In the genomic region with DNA sequence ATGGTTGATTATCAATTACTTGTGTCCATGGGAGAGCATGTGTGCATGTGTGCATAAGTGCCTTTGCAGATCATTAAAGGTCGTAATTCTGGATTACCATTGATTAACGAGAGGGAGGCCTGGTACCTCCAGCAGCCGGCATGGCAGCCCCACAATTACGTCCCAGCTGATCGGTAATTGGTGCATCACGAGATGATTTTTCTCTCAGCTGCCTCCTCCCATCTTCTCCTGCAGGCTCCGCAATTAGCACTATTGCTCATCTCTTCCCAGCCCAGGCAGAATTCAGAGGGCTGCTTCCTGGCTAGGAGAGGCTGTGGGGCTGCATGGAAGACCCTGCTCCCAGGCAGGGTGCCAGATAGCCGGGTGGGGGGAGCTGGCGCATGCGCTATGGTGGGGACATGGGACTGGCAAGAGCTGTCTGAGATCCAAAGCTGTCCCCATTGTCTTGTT, we compare ENCODE assay signal across 9 mouse cellular contexts. TPM values are rescaled to one million over a fixed set of nuclear protein-coding genes. Genes with fewer than 3 reads are reported as not detected.
DNase-seq lines count a peak whose midpoint lies in the region; ATAC-seq and TF ChIP-seq lines count a peak whose summit lies in the region.
"Had no signal": no experiment of that assay in that cellular context is flagged by ENCODE, and none has a peak within 500 bp of the region (broad histone marks: within the 10 kb centered on the region; RNA-seq: fewer than 3 reads in every experiment).

No protein-coding gene starts in this region.

- H3K9me3 ChIP-seq in hindbrain, postnatal 0 days (ENCODE audit: low read length): no peaks in the 10 kb centered on the region
- no peaks in the 10 kb centered on the region for H3K9me3 ChIP-seq in midbrain, embryonic 16.5 days (replicated peaks; ENCODE audit: control insufficient read depth, low read length, poor library complexity, severe bottlenecking)
- H3K9me3 ChIP-seq: liver, embryonic 15.5 days had no signal

- peak; percentile 86 for ATAC-seq in hindbrain, postnatal 0 days
- ATAC-seq in midbrain, embryonic 16.5 days: peak; percentile 86

- no peak for TF ChIP-seq CTCF in brain, embryonic 14.5 days (IDR thresholded peaks at IDR 0.05; ENCODE audit: borderline replicate concordance, extremely low read depth, insufficient read depth, insufficient read length)
- TF ChIP-seq CTCF in hindbrain, postnatal 0 days (IDR thresholded peaks at IDR 0.05; ENCODE audit: low read depth): peak; percentile 14; the same call in 1 of the 2 replicates

- peak overlapping the region; percentile 31 for H3K4me2 ChIP-seq in hindbrain, postnatal 0 days (ENCODE audit: low read depth, low read length)
- peak overlapping the region; percentile 28 for H3K4me2 ChIP-seq in midbrain, embryonic 16.5 days (ENCODE audit: low read length)
- H3K4me2 ChIP-seq: liver, embryonic 15.5 days had no signal

- 0 out of 2 replicates have a peak overlapping the region, but pooled peaks have one; percentile 9 for H3K9ac ChIP-seq in hindbrain, postnatal 0 days (replicated peaks; ENCODE audit: low read length)
- H3K9ac ChIP-seq in midbrain, embryonic 16.5 days (ENCODE audit: low read depth, low read length): peak overlapping the region; percentile 50
- H3K9ac ChIP-seq: liver, embryonic 15.5 days had no signal

- H3K4me3 ChIP-seq in hindbrain, postnatal 0 days (ENCODE audit: low read length): no peak overlapping the region
- no peak overlapping the region for H3K4me3 ChIP-seq in midbrain, embryonic 16.5 days (ENCODE audit: low read depth, low read length)
- H3K4me3 ChIP-seq: liver, embryonic 15.5 days had no signal

- WGBS in hindbrain, postnatal 0 days: 9% methylated on average over 10 of the region's 10 CpGs
- WGBS in midbrain, embryonic 16.5 days: 19% methylated on average over 10 of the region's 10 CpGs

- H3K27ac ChIP-seq in hindbrain, postnatal 0 days: peak overlapping the region; percentile 84
- H3K27ac ChIP-seq in midbrain, embryonic 16.5 days (ENCODE audit: low read length): peak overlapping the region; percentile 91
- H3K27ac ChIP-seq: liver, embryonic 15.5 days had no signal

- no peaks in the 10 kb centered on the region for H3K36me3 ChIP-seq in hindbrain, postnatal 0 days (ENCODE audit: insufficient read depth, low read length)
- no peaks in the 10 kb centered on the region for H3K36me3 ChIP-seq in midbrain, embryonic 16.5 days (ENCODE audit: control insufficient read depth, insufficient read depth, low read length)
- H3K36me3 ChIP-seq: liver, embryonic 15.5 days had no signal

- peak; percentile 96 to 98 for DNase-seq in cerebellum, postnatal 10 days
- no peak for DNase-seq in cerebellum, adult 9-10 months
- peak; percentile 98 for DNase-seq in brain, embryonic 14.5 days (ENCODE audit: low read depth)
- peak; percentile 93 for DNase-seq in hindbrain, postnatal 0 days (ENCODE audit: low spot score)
- DNase-seq in B cell, adult 2 months: no peak
- DNase-seq in spleen, adult 18-20 months: no peak
- no peak for DNase-seq in gastrocnemius, adult 18-20 months (ENCODE audit: low spot score)

- no peak for TF ChIP-seq POLR2A in brain, embryonic 14.5 days (IDR thresholded peaks at IDR 0.05; ENCODE audit: borderline replicate concordance, extremely low read depth, insufficient read depth, insufficient read length, poor library complexity, severe bottlenecking)

- no peaks in the 10 kb centered on the region for H3K27me3 ChIP-seq in hindbrain, postnatal 0 days (ENCODE audit: insufficient read depth, low read length)
- no peaks in the 10 kb centered on the region for H3K27me3 ChIP-seq in midbrain, embryonic 16.5 days (ENCODE audit: control insufficient read depth, insufficient read depth, low read depth, low read length)

- H3K4me1 ChIP-seq in hindbrain, postnatal 0 days (ENCODE audit: insufficient read depth, low read length): peaks cover 17% of the 10 kb centered on the region
- H3K4me1 ChIP-seq in midbrain, embryonic 16.5 days (ENCODE audit: control insufficient read depth, insufficient read depth, low read length): peaks cover 25% of the 10 kb centered on the region

RNA-seq across cellular contexts. Expression of a gene that starts 26.9 kb away (rescaled TPM):
- polyA plus RNA-seq in brain, embryonic 14.5 days (2012; rRNA removed): 77.9 and 97.5 TPM in 2 replicates
- total RNA-seq in hindbrain, postnatal 0 days (2014; rRNA removed): 146 and 159 TPM in 2 replicates
- polyA plus RNA-seq in hindbrain, postnatal 0 days (2015; fragmentation: Nextera tagmentation; extraction: Ambion mirVana): 59.4 and 66.9 TPM in 2 replicates
- 69.3 and 76.9 TPM in 2 replicates for polyA plus RNA-seq in midbrain, embryonic 16.5 days (2015; fragmentation: Nextera tagmentation; extraction: Ambion mirVana)
- total RNA-seq in gastrocnemius, adult 18-20 months (2021): 10 to 100 TPM; 20.3 to 24.8 TPM

RNA-seq across cellular contexts. Expression of a gene that starts 35.3 kb away (rescaled TPM):
- 67.3 and 70.7 TPM in 2 replicates for polyA plus RNA-seq in brain, embryonic 14.5 days (2012; rRNA removed)
- total RNA-seq in hindbrain, postnatal 0 days (2014; rRNA removed): 51.1 and 55.6 TPM in 2 replicates
- polyA plus RNA-seq in hindbrain, postnatal 0 days (2015; fragmentation: Nextera tagmentation; extraction: Ambion mirVana): 27.6 and 29.6 TPM in 2 replicates
- 56.6 and 57.8 TPM in 2 replicates for polyA plus RNA-seq in midbrain, embryonic 16.5 days (2015; fragmentation: Nextera tagmentation; extraction: Ambion mirVana)
- 10 to 100 TPM; 30.9 to 34.6 TPM for total RNA-seq in gastrocnemius, adult 18-20 months (2021)

Comparison
In these comparisons a context has a peak if more than half of its experiments do, and no peak if none do; other contexts are left out.
1. DNase-seq: peak in cerebellum, postnatal 10 days (2 of 2), brain, embryonic 14.5 days (single experiment) and hindbrain, postnatal 0 days (single experiment); none in cerebellum, adult 9-10 months (single experiment), B cell, adult 2 months (0 of 2), spleen, adult 18-20 months (0 of 2) and gastrocnemius, adult 18-20 months (single experiment).